Mouse (Mus musculus): ENCODE measurements around the gene Scube1.

DNA sequence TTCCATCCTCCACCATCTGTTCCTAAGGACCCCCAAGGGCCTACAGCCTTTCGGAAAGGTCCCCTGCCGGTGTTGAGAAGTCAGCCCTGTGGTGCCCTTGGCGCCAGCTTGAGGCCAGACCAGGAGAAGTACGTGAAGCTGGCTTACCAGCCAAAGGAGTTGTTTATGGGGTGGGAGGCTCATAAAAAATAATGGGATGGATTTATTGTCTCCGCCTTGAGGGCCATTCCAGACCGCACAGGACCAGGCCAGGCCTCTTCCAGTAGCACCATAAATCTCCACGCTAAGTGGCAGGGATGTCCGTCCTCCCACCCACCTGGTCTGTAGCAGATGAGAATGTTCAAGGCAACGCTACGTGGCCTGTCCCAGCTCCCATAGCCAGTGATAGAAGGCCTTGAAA is 58.4 kb downstream of the Scube1 start:
- TF ChIP-seq CTCF (IDR thresholded peaks at IDR 0.05; ENCODE audit: low read depth, low read length) (no peak), POLR2A (IDR thresholded peaks at IDR 0.05; ENCODE audit: extremely low read depth, insufficient read depth, low read length) (no peak)
